Mouse (Mus musculus) stomach, postnatal 0 days (tissue): Measurements from ENCODE around the gene Gng7. TPM values are rescaled to one million over a fixed set of nuclear protein-coding genes. Genes with fewer than 3 reads are reported as not detected.
"Not testable (repeated sequence)": the region's sequence is repeated elsewhere in the genome, so short reads cannot be mapped to it uniquely, and the experiment has no call there.

Source experiments
- ATAC-seq: fragments of 200-750 bp; cut with Nextera tagmentation; 2 replicates; pipeline ENCODE4 v1.8.0; 2017; ENCODE audit not compliant: low FRiP score, low TSS enrichment
- DNase-seq: peaks from one replicate; pipeline ENCODE4 v3.0.0-alpha.2; 2016; ENCODE audit warnings: low spot score
- H3K27ac ChIP-seq: fragments of 300-500 bp; sonication (generic); replicated peaks from 2 replicates; pipeline ENCODE4 v1.5.1; 2014; ENCODE audit warnings: mild to moderate bottlenecking, control low read depth
- H3K27me3 ChIP-seq: fragments of 300-500 bp; sonication (generic); 2 replicates; pipeline ENCODE4 v1.6.1; 2014; ENCODE audit warnings: low read length; ENCODE audit not compliant: control insufficient read depth, insufficient read depth
- H3K36me3 ChIP-seq: fragments of 300-500 bp; sonication (generic); 2 replicates; pipeline ENCODE4 v1.6.1; 2014; ENCODE audit warnings: low read length, mixed read lengths; ENCODE audit not compliant: control insufficient read depth, insufficient read depth
- H3K4me1 ChIP-seq: fragments of 300-500 bp; sonication (generic); replicated peaks from 2 replicates; pipeline ENCODE4 v1.6.1; 2014; ENCODE audit warnings: antibody characterized with exemption; ENCODE audit not compliant: control insufficient read depth, insufficient read depth
- H3K4me2 ChIP-seq: fragments of 300-500 bp; sonication (generic); replicated peaks from 2 replicates; pipeline ENCODE4 v1.6.1; 2014; ENCODE audit warnings: low read depth, mild to moderate bottlenecking, control low read depth, moderate library complexity
- H3K4me3 ChIP-seq: fragments of 300-500 bp; sonication (generic); 2 replicates; pipeline ENCODE4 v1.5.1; 2014; ENCODE audit warnings: low read depth, low read length, control low read depth
- H3K9ac ChIP-seq: fragments of 300-500 bp; sonication (generic); 2 replicates; pipeline ENCODE4 v1.6.1; 2014; ENCODE audit warnings: mild to moderate bottlenecking, low read length, control low read depth, mixed read lengths
- H3K9me3 ChIP-seq: fragments of 300-500 bp; sonication (generic); 2 replicates; pipeline ENCODE4 v1.6.1; 2016; ENCODE audit warnings: low read length; ENCODE audit not compliant: control insufficient read depth
- CTCF ChIP-seq: IDR thresholded peaks from 2 replicates; pipeline ENCODE4 v1.5.1; 2016; ENCODE audit warnings: antibody characterized with exemption, low read depth, mild to moderate bottlenecking, moderate library complexity
- EP300 ChIP-seq: optimal IDR thresholded peaks from 2 replicates; pipeline ENCODE3; 2016; ENCODE audit warnings: antibody characterized with exemption
- WGBS: fragments of 180-500 bp; shearing (Covaris S2); extraction: QIAGEN DNeasy Blood & Tissue Kit; methylation state at CpG from one replicate; pipeline ENCODE4 v1.1.7; 2014; 5-methylcytosine and 5-hydroxymethylcytosine counted together
- polyA plus RNA-seq: library from polyadenylated mRNA; unstranded; fragments of >200 nt; fragmentation: Nextera tagmentation; extraction: Ambion mirVana; gene quantifications from 2 replicates; pipeline ENCODE4 v1.2.1, GENCODE M21; 2015

The Gng7 gene
- polyA plus RNA-seq, 1 experiment from 2014 or later, result 1.3 TPM

DNA sequence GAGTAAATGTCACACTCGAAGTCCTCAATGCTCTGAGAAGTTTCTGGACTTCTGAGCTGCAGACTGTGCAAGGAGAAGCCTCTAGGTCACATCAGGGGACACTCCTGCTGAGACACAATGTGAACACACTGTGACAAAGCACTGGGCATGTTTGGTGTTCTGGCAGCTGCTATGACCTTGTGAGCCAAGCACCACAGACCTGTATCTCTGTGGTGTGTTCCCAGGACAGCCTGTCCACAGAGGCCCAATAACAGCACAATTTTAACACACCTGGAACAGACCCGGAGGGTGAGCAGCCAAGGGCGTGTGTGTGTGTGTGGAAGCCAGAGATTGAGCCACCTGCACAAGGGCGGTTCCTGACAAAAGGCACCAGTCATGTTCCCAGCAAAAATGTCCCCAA, 20.1 kb downstream of the Gng7 start:
- Histone ChIP-seq H3K9ac (0 out of 2 replicates have a peak overlapping the region, but pooled peaks have one; percentile 27), H3K4me3 (no peak overlapping the region), H3K27ac (no peak overlapping the region), H3K27me3 (no peaks in the 10 kb centered on the region), H3K4me2 (no peak overlapping the region), H3K9me3 (no peaks in the 10 kb centered on the region), H3K36me3 (no peaks in the 10 kb centered on the region), H3K4me1 (no peaks in the 10 kb centered on the region; the same call in 1 of the 2 replicates)
- TF ChIP-seq EP300 (no peak), CTCF (no peak)
- DNase-seq (no peak), ATAC-seq (no peak)
- 48% methylated on average over 4 of the region's 4 CpGs for WGBS

- H3K9ac ChIP-seq, result no peak overlapping the region
- 61% methylated on average over 5 of the region's 5 CpGs for WGBS
- H3K9me3 ChIP-seq, result no peaks in the 10 kb centered on the region
- no peak overlapping the region for H3K4me3 ChIP-seq
- DNase-seq (no peak), ATAC-seq (no peak)
- H3K27me3 ChIP-seq, result no peaks in the 10 kb centered on the region
- H3K4me1 ChIP-seq, result no peaks in the 10 kb centered on the region
- no peaks in the 10 kb centered on the region for H3K36me3 ChIP-seq
- TF ChIP-seq EP300 (no peak), CTCF (no peak)
- no peak overlapping the region for H3K4me2 ChIP-seq
- H3K27ac ChIP-seq, result no peak overlapping the region
Observed at GRCm38 (mm10) chr10:80993276-80993675, 21.5 kb downstream of the Gng7 start.

- Histone ChIP-seq H3K4me1 (no peaks in the 10 kb centered on the region), H3K27ac (no peak overlapping the region), H3K4me2 (no peak overlapping the region), H3K9me3 (no peaks in the 10 kb centered on the region), H3K4me3 (no peak overlapping the region), H3K9ac (no peak overlapping the region), H3K27me3 (no peaks in the 10 kb centered on the region), H3K36me3 (no peaks in the 10 kb centered on the region)
- ATAC-seq, result no peak
- DNase-seq, result no peak
- TF ChIP-seq CTCF (no peak), EP300 (no peak)
- WGBS, result 85% methylated on average over 1 of the region's 1 CpGs
Observed at GRCm38 (mm10) chr10:80991945-80992344, 22.8 kb downstream of the Gng7 start.

DNA sequence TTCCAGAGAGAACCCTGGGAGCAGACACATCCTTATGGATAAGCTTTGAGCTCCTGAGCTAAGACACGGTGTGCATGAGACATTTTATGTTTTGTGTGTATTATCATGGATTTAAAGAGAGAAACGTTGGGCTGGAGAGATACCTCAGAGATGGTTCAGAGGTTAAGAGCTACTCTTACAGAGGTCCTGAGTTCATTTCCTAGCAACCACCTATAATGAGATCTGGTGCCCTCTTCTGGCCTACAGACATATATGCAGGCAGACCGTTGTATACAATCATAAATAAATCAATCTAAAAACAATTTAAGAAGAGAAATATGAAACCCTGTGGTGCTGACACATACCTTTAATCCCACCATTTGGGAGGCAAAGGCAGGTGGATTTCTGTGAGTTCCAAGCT, 23.7 kb downstream of the Gng7 start:
- Histone ChIP-seq H3K27me3 (no peaks in the 10 kb centered on the region), H3K9me3 (no peaks in the 10 kb centered on the region), H3K9ac (no peak overlapping the region), H3K4me2 (no peak overlapping the region), H3K27ac (no peak overlapping the region), H3K4me3 (no peak overlapping the region), H3K4me1 (no peaks in the 10 kb centered on the region), H3K36me3 (no peaks in the 10 kb centered on the region)
- no peak for ATAC-seq
- DNase-seq, result no peak
- WGBS, result 13% methylated on average over 3 of the region's 3 CpGs
- TF ChIP-seq EP300 (no peak), CTCF (peak; percentile 75)

DNA sequence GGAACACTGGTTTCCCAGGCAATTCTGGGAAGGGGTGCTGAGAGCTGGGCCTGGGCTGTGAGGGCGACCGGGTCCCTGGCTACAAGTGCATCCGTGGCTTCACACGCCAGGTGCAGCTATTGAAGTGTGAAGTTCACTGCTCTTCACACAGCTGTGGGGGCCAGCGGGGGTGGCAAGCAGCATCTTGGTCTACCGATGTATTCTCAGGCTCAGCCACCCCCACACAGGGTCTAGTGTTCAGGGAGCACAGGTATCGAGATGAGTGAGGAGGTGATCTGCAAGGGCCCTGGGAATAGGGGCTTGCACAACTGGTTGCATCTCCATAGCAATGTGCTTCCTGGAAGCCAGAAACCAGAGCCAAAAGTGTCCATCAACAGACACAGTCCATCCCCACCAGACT, 24.3 kb downstream of the Gng7 start:
- TF ChIP-seq EP300 (no peak), CTCF (no peak)
- Histone ChIP-seq H3K4me1 (peaks cover 3% of the 10 kb centered on the region; the same call in 1 of the 2 replicates), H3K4me3 (no peak overlapping the region), H3K27ac (no peak overlapping the region), H3K9me3 (no peaks in the 10 kb centered on the region), H3K27me3 (no peaks in the 10 kb centered on the region), H3K36me3 (no peaks in the 10 kb centered on the region), H3K4me2 (no peak overlapping the region), H3K9ac (no peak overlapping the region)
- 78% methylated on average over 7 of the region's 7 CpGs for WGBS
- no peak for ATAC-seq
- DNase-seq, result no peak

DNA sequence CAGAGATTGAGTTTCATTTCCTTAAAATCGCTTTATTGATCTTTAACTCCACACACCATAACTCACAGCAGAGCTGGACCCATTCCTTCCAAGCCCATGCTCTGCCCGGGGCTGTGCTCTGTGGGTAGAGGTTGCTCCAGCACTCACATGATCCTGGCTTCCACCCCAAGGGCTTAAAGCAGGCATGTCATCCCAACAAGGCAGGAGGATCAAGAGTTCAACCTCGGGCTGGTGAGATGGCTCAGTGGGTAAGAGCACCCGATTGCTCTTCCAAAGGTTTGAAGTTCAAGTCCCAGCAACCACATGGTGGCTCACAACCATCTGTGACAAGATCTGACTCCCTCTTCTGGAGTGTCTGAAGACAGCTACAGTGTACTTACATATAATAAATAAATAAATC, 24.9 kb downstream of the Gng7 start:
- 54% methylated on average over 4 of the region's 4 CpGs for WGBS
- H3K27ac ChIP-seq, ATAC-seq, H3K4me1 ChIP-seq, H3K4me3 ChIP-seq, DNase-seq, H3K9me3 ChIP-seq, H3K9ac ChIP-seq, H3K27me3 ChIP-seq, H3K4me2 ChIP-seq, H3K36me3 ChIP-seq: not testable (repeated sequence)
